Mouse (Mus musculus) c-Kit-positive CD71-negative TER-119-negative erythroid progenitor cells, embryonic 14.5 days (primary cell): Measurements from ENCODE around the gene Pik3cb.
A peak's percentile ranks its signal among the peaks of the same experiment; 100 is the strongest.

Experiments
- DNase-seq: peaks from one replicate; pipeline ENCODE4 v3.0.0-alpha.2; 2013; ENCODE audit warnings: low read depth

The Pik3cb gene

DNA sequence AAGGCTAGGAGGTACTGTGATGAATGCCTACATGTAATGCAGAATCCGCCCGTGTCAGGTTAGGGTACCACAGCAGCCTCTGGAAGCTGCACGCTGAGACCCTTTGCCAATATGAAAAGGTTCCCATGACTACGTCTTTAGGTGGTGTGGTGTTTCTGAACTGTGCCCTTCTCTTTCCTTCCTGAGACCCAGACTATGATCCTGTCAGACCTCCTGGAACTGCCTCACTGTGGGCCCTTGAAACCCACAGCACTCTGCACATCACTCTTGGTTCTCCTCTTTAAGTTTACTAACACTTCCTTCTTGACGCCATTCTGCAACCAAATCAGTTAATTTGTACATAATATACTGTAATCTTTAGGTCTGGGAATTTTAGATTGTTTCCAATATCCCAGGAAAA is 58.7 kb downstream of the Pik3cb start:
- no peak for DNase-seq

DNA sequence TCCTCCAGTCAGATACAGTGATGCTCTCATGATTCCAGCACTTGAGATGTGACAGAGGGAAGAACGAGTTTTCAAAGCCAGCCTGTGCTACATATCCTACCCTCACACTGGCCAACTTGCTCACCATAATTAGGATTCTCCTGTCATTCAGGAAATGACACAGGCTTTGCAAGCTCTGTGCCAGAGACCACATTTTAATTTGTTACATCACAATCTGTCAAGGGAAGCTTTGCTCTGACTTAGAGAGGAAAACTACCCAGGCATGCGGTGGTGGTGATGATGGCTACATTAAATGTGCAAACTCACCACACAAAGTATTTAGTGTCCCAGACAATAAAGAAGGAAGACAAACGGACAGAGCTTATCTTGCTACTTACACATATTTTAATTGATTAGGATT is 59.1 kb downstream of the Pik3cb start:
- DNase-seq = no peak

DNA sequence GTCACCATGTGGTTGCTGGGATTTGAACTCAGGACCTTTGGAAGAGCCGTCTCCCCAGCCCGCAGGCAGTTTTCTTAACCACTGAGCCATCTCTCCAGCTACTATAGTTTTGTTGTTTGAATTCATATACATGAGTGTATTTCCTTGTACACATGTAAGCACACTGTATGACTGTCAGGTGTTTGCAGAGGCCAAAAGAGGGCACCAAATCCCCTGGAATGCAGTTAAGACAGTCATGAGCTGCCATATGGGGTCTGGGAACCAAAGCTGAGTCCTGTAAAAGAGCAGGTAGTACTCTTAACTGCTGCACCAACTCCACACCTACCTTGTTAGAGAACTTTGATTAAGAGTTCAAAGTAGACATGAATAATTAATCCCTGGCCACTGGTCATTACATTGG is 59.8 kb downstream of the Pik3cb start:
- DNase-seq = no peak

DNA sequence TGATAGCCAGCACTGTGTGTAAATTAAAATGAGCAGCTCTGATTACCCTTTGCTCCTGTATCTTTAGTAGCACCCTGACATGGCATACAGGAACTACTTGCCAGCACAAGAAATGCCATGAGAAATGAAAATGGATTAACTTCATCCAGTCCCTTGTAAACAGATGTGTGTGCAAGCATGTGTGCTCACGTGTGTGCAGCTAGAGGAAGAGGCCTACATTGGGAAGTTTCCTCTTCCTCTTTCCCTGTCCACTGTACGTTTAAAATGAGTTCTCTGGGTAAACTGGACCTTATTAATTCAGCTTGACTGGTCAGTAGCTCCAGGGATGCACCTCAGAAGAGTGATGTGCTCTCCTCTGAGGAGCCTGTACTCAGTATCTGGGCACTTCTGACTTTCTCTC is 66.0 kb downstream of the Pik3cb start:
- no peak for DNase-seq

DNA sequence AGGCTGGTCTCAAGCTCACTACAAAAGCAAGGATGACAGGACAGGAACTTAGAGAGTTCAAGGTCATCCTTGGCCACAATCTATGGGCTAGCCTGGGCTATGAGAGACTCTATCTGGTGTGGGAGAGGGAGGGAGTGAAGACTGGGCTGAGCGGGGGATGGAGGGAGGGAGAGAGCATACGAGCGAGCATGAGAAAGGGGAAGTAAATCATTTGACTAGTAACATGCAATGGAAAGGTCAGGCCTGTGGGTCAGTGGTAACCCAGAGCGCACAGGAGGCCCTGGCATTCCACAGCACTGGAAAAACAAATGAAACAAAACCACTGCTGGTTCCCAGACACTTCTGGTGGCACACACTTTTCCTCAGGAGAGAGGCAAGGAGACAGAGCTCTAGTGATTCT is 67.9 kb downstream of the Pik3cb start:
- DNase-seq = no peak

DNA sequence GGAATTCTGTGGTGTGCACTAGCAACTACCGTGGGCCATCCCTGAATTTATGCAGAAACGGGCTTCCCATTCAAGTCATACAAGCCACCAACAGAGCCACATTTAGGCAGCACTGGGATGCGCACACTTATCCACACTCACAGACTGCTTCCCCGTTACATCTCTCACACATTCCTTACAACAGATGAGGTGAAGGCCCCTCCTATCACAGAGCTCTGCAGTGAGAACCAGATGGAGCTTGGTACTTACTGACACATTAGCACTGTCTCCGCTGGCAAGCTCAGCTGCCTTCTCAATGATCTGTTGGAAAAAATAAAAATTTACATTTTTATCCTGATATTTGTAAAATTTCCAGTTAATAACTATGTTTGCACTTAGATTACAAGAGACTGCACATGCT is 75.1 kb downstream of the Pik3cb start:
- no peak for DNase-seq

DNA sequence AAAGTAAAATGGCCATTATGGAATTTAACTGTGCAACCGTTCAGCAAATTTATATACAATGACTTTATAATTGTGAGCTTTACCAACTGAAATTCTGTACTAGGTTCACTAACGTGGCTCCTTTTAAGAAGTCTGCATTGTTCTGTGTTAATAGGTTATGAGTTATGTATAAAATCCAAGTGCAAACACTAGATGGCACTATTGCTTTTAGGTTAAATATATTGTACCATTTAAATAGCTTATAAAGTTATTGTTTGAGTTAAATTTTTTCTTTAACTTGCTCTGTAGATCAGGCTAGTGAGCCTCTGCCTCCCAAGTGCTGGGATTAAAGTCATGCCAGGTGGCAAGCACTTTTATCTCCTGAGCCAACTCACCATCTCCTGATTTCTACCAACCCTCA is 76.2 kb downstream of the Pik3cb start:
- peak; percentile 42 for DNase-seq

DNA sequence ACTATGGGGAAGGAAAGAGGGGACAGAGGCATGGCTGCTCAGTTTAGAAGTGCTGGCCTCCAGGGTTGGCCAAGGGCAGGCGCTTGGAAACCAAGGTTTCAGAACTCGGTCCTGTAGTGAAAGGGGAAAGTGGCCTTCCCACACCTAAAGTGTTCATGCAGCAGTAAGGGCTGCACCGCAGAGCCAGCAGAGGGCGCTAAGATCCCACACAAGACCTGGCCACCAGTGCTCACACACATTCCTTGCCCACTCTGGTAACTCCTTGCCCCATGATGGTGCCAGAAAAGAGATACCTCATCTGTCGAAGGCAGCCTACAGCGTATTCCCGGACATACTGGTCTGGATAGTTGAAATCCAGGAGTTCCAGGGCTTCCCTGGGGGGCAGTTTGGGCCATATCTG is 77.9 kb downstream of the Pik3cb start:
- DNase-seq = peak; percentile 58

DNA sequence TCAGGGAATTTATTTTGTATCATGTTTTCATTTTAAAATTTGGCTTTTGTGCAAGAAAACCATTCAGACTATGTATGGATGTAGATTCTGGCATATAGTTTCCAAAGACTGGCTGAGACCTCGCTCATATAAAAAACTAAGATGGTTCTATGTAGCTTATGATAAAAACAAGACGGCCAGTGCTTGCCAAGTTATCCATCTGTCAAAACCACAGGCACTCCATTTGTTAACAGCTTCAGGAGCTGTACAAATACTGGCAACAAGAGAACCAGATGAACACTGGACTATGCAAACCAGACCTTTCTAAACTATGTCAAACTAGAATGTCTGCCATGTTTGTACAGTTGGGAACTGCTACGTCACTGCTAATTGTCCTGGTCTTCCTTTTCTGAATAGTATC is 82.7 kb downstream of the Pik3cb start:
- DNase-seq = no peak

DNA sequence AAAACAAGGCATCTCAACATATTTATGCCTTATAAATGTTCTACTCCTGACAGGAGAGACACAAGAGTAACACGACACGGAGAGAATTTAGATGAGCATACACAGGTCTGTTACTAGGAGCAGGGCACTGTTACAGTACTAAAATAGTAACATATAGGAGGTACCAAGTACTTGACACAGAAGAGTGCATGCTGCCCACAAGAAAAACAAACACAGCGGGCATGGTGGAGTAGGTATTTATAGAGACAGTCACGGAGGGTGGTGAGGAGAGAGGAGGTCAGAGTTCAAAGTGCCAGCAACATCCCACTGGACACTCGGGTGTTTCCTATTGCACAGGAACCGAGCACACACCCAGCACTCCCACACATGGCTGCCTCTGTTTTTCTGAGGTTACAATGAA is 90.7 kb downstream of the Pik3cb start:
- no peak for DNase-seq

DNA sequence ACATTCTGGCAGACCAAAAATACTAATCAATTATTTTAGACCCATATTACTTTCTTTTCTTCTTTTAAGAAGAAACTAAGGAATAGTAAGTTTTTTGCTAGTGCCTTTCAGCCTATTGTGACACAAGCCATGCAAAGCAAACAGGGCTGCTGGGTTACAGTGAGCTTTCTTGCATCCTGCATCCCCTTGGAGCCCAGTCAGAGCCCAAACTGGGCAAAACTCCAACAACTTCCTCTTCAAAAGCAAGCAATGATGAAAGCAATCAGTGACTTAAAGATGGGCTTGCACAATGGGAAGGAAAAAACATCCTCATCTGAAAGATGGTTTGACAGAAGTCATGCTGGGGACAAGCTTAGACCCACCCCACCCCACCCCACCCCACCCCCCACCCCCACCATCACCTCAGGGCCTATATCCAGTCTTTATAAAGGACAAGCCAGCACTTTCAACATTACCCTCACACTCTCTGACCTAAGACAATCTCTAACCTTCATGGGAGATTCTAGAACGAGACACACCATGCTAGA is 91.6 kb downstream of the Pik3cb start:
- no peak for DNase-seq

DNA sequence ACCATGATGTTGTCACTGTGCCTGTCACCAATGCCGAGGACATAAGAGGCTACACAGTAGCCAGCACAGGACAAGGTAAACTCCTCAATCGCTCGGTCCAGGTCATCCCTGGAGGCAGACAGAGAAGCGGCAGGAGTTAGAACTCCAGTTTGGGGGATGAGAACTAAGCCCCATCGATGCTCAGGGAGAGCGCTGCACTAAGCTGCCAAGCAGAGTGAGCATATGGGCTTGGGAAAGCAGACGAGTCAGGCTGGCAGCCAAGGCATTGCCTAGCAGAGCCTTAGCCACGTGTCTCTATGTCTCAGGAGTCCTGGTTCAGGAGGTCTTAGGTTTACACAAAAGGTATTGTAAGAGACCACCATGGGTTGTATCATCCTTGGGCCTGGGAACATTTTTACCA is 95.7 kb downstream of the Pik3cb start:
- DNase-seq = no peak

DNA sequence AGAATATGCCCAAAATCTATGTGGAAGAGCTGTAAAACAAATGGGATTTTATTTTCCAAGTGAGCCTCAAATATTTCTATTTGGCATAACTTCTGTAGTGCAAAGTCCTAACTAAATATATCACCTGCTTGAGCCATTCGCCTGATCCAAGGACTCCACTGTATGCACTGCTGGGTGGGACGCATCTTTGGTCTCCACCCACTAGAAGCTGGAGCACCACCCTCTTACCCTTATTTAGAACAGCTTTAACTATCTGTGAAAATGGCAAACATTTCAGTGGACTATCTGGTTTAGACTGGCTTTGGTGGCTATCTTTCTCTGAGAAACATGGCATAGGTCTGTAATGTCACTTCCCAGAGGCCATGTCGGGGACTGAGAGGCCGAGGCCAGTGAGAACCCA is 97.8 kb downstream of the Pik3cb start:
- DNase-seq = no peak

DNA sequence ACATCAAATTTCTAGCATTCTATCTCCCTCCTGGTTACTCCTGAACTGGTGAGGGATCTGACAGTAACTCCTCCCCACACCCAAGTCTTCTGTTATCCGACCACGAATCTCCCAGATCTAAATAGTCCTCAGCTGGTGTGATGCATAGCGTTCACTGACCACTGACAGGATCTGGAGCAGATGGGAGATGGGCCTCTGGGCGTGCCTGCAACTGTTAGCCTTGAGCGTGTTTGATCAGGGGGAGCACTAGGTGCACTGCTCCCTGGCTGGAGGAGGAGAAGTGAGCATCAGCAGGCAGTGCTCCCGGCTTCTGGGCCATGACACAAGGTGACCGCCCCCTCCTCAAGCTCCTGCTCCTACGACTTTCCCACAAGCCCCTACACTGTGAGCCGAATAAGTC is 98.4 kb downstream of the Pik3cb start:
- no peak for DNase-seq

DNA sequence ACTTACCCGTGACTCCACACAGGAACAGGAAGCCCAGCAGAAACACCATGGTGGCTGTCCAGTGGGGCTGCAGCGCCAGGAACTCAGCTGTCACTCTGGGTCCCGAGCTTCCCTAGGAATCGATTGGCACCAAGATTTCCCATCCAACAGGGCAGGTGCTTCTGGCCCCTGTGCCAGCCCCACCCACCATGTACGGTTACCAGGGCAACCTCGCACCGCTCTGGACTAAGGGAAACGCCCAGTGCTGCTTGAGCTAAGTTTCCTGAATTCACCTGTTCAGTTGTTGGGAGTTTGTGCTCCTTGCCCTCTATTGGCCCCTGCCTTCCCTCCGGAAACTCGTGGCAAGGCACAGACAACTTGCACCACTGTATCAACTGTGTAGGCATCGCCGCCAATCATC is 104.8 kb downstream of the Pik3cb start, which contains the start of gene Gm1123:
Gene Gm1123 (minus strand): TSS at position 141 of the 400 bp plus-strand sequence.
- DNase-seq = no peak

DNA sequence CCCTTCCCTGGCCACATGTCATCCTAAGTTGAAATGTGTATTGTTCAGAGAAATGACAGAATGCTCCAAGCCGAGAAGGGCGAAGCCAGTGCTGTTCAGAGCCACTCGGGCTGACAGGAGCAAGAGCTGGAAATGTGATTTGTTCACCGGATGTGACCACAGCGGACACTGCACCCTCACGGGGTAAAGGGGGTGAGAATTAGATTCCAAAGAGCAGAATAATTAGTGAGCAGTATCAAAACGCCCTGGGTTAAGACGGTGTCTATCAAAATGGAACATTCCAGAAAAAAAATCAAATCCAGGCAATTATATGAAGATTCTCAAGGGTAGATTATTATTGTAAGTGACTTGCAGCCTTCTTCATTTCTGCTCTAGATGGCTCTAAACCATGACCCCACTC is 106.3 kb downstream of the Pik3cb start:
- DNase-seq = no peak

DNA sequence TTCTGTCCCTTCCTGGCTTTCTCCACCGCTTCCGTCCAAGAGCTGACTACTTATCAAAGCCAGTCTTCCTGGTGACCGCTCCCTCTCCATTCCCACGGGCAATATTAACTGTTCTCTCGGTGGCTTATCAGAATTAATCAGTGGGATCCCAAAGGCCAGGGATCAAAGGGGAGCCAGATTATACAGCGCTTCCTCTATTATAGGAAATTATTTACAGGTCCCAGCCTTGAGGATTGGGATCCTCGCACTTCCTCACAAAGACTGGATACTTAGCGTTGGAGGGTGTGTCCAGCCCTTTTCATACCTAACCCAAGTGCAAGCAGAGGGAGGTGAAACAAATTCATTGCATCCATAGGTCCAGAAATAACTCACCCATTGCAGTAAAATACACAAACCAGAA is 108.4 kb downstream of the Pik3cb start:
- DNase-seq = no peak

DNA sequence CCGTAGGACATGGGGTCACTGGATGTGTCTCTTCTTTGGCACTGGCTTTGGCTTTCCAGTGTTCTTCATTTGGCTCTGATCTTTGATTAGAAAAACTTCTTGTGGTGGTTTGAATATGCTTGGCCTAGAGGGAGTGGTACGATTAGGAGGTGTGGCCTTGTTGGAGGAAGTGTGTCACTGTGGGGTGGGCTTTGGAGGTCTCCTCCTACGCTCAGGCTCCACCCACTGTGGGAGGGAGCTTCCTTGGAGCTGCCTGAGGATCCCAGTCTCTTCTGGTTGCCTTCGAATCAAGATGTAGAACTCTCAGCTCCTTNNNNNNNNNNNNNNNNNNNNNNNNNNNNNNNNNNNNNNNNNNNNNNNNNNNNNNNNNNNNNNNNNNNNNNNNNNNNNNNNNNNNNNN is 118.7 kb downstream of the Pik3cb start:
- no peak for DNase-seq

DNA sequence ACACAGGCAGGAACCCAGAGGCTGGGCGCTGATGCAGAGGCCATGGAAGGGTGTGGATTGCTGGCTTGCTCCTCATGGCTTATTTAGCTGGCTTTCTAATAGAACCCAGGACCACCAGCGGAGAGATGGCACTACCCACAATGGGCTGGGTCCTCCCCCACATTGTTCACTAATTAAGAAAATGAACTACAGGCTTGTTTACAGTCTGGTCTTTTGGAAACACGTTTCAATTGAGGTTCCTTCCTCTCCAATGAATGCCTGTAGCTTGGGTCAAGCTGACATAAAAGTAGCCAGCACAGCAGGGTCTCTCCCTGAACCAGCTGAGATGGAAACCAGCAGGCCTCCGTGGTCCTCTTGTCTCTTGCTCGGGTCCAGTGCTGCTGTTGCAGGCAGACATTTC is 119.3 kb downstream of the Pik3cb start:
- DNase-seq = no peak

DNA sequence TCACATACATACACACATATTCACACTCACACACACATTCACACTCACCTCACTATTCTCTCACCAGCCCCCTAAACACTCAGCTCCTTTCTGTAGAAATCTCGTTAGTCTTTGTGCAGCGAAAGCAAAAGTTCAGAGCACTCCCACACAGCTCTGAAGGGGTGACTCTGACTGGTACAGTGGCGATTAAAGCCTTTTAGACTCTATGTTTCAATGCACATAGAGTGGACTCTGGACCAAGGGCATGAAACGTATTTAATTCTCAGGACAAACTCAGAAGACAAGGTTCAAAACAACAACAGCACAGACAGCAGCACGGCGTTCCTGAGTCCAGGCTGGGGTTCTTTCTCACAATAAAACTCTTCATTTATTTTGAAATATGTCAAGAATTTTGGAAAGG is 122.7 kb downstream of the Pik3cb start:
- DNase-seq = no peak

DNA sequence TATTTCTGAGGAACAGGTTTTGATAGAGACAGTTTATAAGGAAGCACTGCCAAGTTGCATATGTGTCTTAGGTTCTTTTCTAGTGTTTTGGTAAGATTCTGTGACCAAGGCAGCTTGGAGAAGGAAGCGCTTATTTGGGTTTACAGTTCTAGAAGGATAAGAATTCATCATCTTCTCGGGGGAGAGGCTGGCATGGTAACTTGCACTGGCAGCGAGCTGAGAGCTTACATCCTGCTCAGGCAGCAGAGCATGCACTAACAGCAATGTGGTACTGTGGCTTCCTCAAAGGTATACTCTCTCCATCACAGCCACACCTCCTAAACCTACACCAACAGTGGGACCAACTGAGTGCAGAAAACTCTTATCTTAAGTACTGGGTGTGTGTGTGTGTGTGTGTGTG is 123.7 kb downstream of the Pik3cb start:
- DNase-seq = no peak

DNA sequence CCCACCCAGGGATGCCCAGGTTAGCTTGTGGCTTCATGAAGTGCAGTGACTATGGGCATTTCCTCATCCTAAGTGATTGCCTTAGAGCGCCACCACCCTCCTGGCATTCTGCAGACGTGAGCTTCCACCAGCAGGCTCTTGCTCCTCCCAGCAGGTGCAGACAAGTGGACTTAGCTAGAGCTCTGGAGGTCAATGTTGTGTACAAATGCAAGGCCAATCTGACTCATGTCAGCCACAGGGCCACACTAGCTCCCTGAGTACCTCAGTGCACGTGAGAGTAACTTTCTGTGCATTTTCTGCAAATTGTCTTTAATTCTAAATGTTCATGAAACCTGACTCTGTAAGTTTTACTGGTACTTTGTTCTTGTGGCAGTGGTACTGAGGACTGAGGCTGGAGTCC is 124.1 kb downstream of the Pik3cb start:
- DNase-seq = no peak

DNA sequence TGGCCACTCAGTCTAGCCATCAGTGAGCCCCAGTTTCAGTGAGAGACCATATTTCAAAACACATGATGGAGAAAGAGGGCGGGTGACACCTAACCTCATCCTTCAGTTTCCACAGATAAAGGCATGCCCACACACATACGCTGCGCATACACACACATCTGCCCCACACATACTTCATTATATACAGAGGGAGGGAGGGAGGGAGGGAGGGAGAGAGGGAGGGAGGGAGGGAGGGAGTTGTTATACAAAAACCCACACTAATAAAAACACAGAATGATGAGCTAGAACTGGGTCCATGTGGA is 130.6 kb downstream of the Pik3cb start:
- DNase-seq = no peak

DNA sequence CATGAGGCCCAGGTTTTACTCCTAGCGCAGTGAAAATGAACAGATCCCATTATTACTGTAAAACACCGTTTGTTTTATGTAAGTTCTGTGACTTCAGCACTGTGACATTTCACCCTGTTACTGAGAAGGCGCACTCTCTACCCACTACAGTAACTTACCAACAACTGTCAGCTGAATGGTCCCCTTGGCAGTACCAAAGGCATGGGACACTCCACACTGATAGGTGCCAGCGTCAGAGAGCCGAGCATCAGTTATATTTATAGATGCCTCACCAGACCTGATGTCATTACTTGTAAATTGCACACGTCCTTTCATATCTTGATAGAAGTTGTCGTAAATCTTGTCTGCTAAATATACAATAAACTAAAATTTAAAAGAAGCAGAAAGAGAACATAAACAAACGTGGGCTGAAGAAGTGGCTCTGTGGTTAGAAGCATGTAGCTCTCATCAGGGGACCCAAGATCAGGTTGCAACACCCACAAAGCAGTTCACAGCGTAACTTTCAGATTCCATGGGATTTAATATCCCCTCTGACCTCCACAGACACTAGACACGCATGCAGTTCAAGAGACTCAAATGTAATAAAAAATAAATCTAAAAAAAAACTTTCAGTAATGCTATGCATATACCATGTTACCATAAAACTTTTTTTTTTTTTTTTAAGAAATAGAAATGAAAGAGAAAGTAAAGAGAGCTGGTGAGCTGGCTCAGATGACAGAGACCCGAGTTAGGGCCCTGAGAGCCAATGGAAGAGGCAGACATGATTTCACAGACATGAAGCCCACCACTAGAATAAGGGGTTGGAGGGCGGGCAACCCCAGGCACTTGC is 131.1 kb downstream of the Pik3cb start:
- DNase-seq = no peak
